Mouse (Mus musculus) urinary bladder, postnatal 14 days (tissue): ENCODE data around the gene Bcar3.
A peak's percentile ranks its signal among the peaks of the same experiment; 100 is the strongest.

Experiments used
- DNase-seq: peaks from one replicate; pipeline ENCODE4 v3.0.0; 2021; ENCODE audit warnings: low spot score

Bcar3 gene

DNA sequence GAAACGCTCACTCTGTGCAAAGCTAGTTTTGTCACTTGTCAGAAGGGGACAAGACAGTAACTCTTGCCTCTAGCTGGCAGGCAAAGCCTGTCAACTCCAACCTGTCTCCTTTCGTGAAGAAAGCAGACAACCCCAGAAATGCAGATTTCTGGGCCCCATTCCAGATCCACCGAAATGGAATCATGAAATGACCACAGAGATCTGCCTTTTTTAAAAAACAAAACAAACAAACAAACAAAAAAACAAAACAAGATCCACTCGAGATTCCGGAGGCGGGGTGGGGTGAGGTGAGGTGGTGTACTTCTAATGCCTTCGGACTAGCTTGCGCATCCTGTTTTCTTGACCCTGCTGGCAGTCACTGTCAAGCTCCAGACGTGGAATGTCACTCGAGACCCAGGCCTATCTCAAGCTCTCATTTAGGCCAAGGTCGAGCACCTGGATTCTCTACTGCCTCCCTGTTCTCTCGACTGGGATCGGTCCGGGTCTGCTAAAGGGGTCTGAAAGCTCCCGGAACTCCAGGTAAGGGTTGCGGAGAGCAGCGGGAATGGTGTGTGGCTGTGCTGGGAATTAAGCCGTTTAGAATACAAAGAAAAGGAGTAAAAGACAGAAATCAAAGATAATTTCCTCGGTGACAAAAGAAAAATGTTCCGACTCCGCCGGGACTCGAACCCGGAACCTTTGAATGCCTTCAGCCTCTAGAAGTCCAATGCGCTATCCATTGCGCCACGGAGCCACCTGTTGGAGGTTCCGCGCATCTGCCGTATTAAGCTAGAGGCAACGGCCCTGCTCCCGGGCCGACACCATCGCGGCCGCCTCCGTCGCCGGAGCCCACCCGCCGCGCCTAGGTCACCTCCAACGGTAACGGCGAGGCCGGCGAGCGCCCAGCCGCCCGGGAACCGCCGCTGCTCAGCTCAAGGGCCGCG is 1.4 kb upstream of the Bcar3 start:
- peak; percentile 94 for DNase-seq

DNA sequence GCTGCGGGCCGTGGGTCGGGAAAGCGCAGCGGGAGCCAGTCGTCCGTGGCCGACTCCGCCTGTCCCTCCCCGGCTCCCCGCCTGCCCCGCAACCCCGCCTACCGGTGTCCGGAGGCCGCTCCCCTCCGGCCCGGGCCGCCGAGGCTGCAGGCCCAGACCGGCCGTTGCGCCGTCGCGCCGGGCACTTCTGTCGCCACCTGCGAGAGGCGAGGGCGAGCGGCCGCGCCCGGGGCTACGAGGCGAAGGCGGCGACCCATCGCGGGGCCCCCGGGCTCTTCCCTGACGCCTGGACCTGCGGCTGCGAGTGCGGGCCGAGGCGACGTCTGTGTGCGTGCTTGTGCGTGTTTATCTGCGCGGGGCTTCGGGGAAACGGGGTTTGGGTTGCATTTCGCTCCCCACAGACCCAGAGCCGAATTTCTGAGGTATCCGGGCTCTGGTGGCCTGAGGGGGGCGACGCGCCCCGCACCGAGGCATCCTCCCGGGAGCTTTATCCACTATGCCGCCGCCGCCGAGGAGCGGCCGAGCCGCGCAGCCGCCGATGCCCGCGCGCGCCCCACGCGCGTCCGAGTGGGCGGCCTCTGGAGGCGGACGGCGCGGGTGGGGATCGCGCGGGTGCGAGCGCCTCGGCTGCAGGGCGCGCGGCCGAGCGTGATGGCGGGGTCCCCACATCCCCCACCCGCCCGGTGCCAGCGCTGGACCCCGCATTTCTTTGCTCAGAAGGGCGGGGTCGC is 548 bp upstream of the Bcar3 start:
- peak; percentile 88 for DNase-seq

DNA sequence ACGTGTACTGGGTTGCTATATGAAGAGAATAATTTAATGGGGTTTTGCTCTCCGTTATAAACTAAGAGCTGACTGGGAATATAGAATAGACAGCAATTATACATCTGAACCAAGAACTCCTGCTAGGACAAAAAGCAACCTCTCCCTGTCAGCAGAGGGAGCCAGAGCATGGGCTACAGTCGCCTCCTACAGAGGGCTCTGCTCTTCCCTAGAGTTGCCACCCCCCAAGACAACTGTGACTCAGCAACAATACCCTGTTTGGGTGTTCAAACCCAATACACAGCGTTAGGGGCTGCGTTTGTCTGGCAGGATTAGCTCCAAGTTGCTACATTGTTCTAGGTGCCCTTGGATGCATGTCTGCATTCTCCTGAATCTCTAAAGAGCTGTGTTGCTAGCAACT is 1.6 kb downstream of the Bcar3 start:
- DNase-seq, result peak; percentile 60

DNA sequence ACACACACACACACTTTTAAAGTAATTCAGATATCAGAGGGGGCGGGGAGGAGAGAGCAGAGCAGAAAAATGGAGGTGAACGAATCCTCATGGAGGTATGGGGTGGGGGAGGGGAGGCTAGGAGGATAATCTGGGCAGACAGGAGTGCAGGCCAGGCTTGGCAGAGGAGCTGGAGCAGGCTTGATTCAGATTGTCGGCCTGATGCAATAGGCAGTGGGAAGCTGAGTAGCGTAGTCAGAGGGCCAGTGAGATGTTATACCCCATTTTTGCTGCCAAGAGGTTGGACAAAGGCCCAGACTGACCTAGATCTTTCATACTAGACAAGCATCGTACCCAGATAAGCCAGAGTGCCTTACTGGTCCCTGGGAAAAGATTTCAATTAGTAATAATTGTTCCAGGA is 3.0 kb downstream of the Bcar3 start:
- no peak for DNase-seq

DNA sequence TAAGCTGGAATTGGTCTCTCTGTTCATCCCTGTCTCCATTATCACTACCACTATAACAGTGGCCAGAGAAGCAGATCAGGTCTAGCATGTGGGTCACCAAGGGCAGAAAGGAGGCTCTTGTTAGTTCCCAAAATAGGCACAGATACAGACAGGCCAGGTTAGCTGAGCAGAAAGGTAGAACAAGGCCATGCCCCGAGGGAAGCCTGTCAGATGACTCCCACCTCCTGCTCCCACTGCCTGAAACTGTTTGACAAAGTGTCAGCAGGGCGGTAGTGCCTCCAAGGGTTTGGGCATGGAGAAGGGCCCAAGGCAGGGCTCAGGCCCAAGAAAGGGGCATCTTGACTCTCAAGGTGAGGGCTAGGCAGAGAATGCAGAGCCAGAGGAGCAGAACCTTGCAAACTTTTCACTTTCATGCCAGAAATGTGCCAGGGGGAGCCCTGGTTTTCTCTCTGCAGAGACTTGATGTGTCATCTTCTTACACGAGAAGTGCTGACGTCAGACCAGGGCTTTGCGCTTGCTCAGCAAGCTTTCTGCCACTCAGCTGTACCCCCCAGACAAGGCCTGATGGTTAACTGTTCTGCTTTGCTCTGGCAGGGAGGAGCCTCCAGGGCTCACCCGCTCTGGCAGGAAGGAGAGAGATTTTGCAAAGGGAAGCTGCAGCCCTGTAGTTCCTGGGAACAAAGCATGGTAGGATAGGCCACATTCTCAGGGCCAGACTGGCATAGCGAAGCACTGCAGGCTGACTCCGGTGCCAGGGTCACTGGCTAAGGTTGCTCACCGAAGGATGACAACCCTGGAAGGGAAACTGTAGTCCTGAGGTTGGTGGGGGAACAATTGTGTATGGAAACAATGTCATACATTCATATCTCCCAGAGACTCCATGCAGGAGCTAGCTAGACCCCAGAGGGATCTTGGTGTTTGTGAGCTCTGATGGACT is 7.3 kb downstream of the Bcar3 start:
- DNase-seq, result peak; percentile 27

DNA sequence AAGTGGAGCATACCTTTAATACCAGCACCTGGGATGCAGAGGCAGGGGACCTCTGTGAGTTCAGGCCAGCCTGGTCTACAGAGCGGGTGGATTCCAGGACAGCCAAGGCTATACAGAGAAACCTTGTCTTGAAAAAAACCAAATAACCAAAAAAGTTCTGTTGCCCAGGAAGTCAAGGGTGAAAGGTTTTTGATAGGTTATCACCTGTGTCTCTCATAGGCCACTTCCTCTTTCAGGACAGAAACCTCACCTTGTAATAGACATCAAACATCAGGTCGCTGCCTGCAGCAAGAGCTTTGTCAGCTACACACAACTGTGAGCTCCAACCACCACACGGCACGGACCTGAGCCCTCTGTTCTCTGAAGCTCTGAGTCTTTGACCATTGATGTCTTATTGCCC is 10.6 kb downstream of the Bcar3 start:
- no peak for DNase-seq

DNA sequence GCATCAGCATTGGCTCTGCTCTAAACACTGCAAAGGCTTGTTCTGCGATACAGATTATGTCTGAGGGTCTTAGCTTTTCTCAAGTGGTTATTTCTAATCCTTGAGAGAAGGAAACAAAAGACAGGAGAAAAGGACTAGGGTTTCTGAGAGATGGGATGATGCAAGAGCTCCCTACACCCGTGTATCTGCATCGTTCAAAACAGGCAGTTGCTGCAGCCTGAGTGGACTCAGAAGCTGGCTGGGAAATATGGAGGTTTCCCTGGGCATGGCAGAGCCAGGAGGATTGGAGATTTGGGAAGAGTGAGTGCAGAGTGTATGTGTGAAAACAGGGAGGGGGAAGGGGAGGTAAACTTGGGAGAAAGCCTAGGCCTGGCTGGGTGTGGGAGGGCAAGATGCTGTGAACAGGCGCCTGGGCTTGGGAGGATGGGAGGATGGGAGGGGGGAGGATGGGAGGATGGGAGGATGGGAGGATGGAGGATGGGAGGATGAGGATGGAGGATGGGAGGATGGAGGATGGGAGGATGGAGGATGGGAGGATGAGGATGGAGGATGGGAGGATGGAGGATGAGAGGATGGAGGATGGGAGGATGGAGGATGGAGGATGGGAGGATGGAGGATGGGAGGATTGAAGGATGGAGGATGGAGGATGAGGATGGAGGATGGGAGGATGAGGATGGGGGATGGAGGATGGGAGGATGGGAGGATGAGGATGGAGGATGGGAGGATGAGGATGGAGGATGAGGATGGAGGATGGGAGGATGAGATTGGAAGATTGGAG is 14.1 kb downstream of the Bcar3 start:
- DNase-seq, result no peak

DNA sequence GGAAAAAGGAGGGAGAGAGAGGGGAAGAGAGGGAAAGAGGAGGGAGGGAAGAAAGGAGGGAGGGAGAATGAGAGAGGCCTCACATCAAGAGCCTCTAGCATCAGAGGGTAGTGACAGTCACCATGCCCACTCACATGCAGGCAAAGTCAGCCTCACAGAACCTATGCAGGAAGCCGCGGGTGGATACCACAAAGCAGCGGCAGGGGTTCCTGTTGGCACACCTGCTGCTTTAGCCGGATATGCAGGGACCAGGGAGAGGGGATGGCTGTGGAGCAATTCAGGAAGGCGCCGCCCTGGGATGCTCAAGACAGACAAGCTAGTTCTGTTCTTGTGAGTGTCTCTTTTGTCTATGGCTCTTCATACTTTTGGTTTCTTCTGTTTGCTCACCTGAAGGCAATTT is 15.0 kb downstream of the Bcar3 start:
- DNase-seq, result no peak

DNA sequence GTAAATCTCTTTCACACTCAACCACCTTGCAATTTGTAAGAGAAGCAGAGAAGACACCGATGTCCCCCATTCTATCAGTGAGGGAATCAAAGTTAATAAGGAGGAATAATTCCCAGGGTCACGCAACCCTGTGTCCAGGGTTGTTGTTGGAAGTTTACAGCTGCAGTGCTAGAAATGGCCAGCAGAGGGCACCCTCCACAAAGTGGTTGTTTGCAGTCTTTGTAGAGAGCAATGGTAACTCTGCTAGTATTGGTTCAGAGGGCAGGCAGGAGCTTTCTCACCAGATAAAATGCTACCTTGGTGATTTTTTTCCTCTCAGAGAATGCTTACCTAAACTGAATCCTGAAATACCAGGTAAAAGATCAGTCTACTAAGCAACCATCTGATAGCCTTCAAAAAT is 18.1 kb downstream of the Bcar3 start:
- DNase-seq, result peak; percentile 89

DNA sequence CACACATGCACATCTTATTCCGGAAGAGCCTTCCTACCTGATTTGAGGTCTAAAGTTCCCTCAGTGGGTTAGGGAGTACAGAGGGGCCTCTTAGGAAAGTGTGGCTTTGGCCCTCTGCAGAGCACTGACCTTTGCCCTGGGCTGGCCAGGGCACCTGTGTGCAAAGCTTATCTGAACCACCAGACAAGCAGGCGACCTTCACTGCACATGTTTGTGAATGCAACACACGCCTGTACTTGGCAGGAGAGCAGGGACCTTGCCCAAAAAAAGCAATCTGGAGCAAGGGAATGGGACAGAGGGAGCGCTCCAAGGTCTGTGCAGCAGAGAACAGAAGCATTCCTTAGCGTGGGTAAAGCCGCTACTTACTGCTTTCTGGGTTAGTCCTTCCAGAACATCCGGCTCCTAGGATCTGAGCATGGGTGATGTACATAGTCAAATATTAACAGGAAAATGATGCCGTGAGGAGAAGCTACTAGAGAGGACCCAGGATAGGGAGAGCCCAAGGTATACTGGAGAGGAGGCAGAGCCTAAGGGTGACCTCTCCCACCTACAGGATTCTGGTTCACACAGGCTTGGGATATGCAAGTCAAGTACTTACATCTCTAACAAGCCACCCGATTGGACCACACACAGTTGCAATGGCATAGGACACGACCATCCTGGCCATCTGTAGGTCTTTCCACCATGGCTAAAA is 19.1 kb downstream of the Bcar3 start:
- DNase-seq, result no peak

DNA sequence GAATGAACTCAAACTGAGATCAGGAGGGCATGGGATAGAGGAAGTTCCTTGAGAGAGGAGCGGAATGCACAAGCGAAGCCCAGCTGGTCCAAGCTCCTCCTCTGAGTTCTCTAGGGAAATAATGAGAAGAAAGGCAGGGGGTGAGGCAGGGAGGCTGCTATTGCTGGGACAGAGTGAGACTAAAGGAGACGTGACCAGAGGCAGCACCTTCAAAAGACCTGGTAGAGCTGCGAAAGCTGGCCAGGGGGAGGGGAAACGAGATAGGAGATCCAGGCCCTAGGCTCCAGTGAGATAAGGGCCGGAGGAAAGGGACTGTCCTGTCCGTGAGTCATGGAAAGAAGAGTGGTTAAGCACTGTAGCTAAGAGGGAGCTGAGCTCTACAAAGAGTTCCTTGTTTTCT is 20.0 kb downstream of the Bcar3 start:
- no peak for DNase-seq

DNA sequence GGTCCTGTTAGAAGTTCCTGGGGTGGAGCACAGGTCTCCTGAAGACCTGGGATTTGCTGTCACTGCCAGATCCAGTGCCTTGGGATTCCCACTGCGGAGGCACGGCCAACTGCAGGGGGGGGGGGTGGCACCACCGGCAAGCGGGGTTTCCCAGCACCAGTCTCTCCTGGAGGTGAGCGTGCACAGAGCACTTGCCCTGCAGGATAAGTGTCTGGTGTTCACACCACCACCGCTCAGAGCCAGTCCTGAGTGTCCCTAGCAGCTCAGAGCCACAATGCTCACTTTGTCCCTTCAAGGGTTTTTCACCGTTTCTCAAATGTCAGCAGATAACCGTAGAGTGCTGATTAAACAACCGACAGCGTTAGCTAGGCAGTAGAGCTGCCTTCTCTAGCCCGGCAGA is 22.7 kb downstream of the Bcar3 start:
- no peak for DNase-seq

DNA sequence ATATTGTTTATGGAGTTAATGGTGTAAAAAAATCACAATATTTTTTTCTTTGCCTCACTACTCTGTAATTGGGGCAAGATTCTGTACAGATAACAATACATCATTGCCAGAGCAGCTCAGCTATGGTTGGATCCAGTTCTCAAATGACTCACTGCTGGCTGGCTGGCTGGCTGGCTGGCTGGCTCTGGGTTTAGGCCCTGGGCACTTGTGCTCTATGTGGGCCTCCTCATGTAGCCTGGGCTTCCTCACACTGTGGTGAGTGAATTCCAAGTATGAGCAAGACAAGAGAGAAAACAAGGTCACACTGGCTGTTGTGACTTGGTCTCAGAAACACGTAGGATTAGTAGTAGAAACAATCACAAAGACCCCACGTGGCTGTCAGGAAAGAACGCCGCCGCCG is 23.4 kb downstream of the Bcar3 start:
- DNase-seq, result no peak

DNA sequence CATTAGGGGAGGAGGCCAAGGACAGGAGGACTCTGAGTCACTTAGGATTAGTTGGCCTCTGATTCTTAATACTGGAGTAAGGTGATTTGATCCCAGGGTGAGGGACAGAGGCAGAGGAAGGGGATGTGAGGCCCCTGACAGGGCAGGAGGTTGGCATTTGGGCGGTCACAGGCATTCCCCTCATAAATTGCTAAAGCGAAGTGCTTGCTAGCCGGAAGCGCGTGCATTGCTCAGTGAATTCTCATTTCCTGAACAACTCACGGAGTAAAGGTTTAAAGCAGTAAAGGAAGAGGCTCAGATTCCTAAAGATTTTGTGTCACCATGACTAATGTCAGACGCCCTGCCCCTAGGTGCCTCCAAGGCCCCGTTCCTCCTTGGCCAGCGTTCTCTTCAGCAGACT is 28.3 kb downstream of the Bcar3 start:
- no peak for DNase-seq

DNA sequence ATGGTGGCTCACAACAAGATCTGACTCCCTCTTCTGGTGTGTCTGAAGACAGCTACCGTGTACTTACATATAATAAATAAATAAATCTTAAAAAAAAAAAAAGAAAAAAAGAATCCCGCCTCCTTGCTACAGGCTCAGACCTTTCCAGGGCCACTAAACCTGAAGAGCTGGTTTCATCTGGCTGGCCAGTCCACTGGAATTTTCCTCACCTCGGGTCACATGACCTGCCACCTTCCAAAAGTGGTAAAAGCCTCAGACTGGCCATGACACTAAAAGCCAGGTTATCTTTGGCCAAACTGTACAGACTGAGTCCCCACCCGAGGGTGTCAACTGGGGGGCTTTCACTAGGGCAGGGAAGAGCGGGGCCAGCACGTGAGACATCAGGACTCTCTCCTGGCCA is 29.9 kb downstream of the Bcar3 start:
- DNase-seq, result peak; percentile 59

DNA sequence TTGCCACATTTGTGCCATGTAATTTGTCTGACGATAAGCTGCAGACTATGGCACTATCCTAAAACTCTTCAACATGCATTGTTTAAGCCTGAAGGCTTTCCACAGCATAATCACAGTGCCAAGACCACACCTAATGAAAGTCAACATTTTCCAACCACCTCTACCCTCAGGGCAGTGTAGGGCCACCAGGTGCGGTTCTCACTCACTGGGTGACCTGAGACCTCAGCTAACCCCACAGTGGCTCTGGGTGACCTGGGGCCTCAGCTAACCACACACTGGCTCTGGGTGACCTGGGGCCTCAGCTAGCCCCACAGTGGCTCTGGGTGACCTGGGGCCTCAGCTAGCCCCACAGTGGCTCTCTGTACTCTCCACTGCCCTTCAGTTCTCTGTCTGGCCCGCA is 30.6 kb downstream of the Bcar3 start:
- no peak for DNase-seq

DNA sequence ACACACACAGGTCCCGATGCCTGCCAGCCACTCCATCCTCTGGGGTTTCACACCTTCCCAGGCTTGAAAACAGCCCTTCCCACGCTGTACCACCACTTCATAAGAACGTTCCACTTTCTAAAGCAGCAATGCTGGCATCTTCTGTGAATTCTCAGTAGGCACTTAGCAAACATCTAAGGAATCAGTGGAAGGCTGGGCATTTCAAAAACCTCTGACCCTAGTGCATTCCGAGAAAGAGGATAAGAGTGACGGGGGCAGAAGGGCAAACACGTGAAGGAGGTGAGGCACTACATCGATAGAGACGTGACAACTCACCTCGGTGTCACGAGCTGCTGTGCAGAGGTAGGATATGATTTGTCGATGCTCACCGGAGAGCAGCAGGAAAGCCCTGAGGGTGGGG is 36.5 kb downstream of the Bcar3 start:
- DNase-seq, result no peak

DNA sequence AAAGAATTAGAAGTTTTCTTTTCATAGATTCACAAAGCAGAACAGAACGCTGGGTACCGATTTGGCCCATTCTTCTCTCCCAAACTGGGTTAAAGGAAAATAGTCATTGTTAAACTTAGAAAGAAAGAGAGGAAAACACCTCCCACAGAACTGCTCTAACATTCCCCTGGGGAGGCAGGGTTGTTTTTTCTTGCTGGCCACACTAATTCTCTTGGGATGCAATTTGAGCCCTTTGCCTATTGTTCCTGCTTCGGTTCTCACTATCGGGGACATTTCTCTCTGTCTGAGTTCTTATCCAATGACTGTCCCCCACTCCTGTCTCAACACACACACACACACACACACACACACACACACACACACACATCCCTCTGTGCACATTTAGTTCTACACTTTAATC is 39.6 kb downstream of the Bcar3 start:
- DNase-seq, result no peak

DNA sequence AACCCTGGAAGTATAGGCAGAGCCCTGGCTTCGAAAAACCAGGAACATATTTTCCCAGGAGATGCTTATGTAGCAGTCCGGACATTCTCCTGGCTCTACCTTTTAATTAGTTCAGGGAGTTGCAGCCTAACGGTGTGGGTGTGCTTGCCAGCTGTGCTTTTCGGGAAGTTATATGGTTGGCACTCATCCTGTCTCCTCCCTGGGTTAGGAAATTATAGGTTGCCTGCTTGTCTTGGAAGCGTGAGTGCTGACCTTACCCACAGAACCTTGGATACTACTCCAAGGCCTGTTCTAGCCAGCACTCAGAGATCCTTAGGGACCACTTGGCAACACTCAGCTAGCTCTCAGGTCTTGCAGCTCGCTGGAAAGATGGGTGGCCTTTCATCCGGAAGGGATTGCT is 40.0 kb downstream of the Bcar3 start:
- no peak for DNase-seq

DNA sequence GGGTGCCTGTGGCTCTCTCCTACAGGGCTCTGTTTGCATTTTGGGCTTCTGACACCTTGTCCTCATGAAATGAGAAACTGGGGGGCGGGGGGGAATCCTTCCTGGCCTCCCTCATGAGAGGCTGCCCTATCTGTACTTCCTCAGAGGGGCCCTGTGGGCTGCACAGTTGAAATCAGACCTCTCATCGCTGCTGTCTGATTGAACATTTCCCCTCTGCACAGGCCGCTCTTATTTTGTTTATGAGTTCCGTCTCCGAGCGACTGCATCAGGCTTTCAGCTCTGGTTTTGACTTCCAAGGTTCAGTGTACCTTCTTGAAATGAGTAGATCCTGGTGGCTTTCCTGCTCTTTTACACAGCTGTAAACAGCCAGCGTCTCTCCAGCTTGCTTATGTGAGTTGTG is 40.4 kb downstream of the Bcar3 start:
- no peak for DNase-seq

DNA sequence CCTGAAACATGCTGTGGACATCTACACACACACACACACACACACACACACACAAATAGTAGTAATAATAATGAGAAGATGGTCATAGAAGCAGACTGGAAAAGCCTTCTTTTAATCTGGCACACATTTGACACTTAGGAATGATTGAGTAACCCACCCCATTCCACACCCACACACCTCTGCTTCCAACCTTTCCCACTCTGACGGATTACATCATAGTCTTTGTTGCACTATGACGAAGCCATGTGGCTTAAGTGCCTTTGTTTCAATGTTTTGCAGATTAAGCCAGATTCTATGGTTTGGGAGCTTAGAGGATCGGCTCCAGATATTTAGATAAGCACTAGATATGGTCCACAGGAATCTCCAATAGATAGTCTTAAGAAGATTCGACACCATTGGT is 42.1 kb downstream of the Bcar3 start:
- no peak for DNase-seq
